Mouse (Mus musculus) neural tube, embryonic 14.5 days (tissue): ENCODE data around the gene Hjurp. TPM values are rescaled to one million over a fixed set of nuclear protein-coding genes. Genes with fewer than 3 reads are reported as not detected.

ENCODE experiments used
- ATAC-seq: fragments of 200-750 bp; cut with Nextera tagmentation; 2 replicates; pipeline ENCODE4 v1.8.0; 2017; ENCODE audit warnings: low read depth, mild to moderate bottlenecking, moderate TSS enrichment, moderate library complexity
- H3K27ac ChIP-seq: fragments of 300-500 bp; sonication (generic); 2 replicates; pipeline ENCODE4 v1.5.1; 2014; ENCODE audit warnings: low read depth, mild to moderate bottlenecking, control low read depth, low read length, moderate library complexity, mixed read lengths
- H3K27me3 ChIP-seq: fragments of 300-500 bp; sonication (generic); 2 replicates; pipeline ENCODE4 v1.6.1; 2014; ENCODE audit warnings: low read length; ENCODE audit not compliant: control insufficient read depth, insufficient read depth
- H3K36me3 ChIP-seq: fragments of 300-500 bp; sonication (generic); 2 replicates; pipeline ENCODE4 v1.6.1; 2014; ENCODE audit warnings: low read length, mixed read lengths; ENCODE audit not compliant: control insufficient read depth, insufficient read depth
- H3K4me1 ChIP-seq: fragments of 300-500 bp; sonication (generic); 2 replicates; pipeline ENCODE4 v1.6.1; 2014; ENCODE audit warnings: low read length; ENCODE audit not compliant: control insufficient read depth, insufficient read depth
- H3K4me2 ChIP-seq: fragments of 300-500 bp; sonication (generic); 2 replicates; pipeline ENCODE4 v1.6.1; 2014; ENCODE audit warnings: mild to moderate bottlenecking, low read depth, low read length, control low read depth
- H3K4me3 ChIP-seq: fragments of 300-500 bp; sonication (generic); 2 replicates; pipeline ENCODE4 v1.5.1; 2014; ENCODE audit warnings: low read depth, low read length, control low read depth, mixed read lengths
- H3K9ac ChIP-seq: fragments of 300-500 bp; sonication (generic); replicated peaks from 2 replicates; pipeline ENCODE4 v1.6.1; 2014; ENCODE audit warnings: low read depth, mild to moderate bottlenecking, control low read depth, low read length, mixed read lengths
- H3K9me3 ChIP-seq: fragments of 300-500 bp; sonication (generic); 2 replicates; pipeline ENCODE4 v1.6.1; 2016; ENCODE audit warnings: low read length; ENCODE audit not compliant: control insufficient read depth
- WGBS: fragments of 180-500 bp; shearing (Covaris S2); extraction: QIAGEN DNeasy Blood & Tissue Kit; methylation state at CpG from one replicate; pipeline ENCODE4 v1.1.7; 2014; 5-methylcytosine and 5-hydroxymethylcytosine counted together
- polyA plus RNA-seq: library from polyadenylated mRNA; unstranded; fragments of >200 nt; fragmentation: Nextera tagmentation; extraction: Ambion mirVana; gene quantifications from 2 replicates; pipeline ENCODE4 v1.2.1, GENCODE M21; 2014

Hjurp gene
- polyA plus RNA-seq, 1 experiment from 2014 or later, result 55.8 TPM

DNA sequence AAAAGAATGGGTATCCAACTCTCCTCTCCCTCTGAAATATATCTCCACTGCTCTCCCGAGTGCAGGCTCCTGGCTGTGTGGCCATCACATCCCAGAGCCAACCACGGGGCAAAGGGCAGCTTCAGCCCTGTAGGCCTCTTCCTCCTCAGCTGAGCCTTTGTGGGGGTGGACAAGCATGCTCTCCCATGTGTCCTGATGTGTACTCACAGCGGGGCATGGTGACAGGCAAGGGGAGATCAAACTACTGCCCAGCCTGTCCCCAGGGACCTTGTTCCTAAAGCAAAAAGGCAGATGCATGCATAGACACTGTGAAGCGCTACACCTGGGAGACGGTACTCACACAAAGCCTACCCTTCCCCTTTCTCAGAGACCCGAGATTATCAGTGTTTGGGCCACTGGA is 17.3 kb downstream of the Hjurp start:
- Histone ChIP-seq H3K4me3 (no peak overlapping the region), H3K27me3 (no peaks in the 10 kb centered on the region), H3K4me1 (no peaks in the 10 kb centered on the region), H3K36me3 (peaks cover 38% of the 10 kb centered on the region), H3K9me3 (peaks cover 31% of the 10 kb centered on the region), H3K9ac (no peak overlapping the region), H3K27ac (no peak overlapping the region), H3K4me2 (no peak overlapping the region)
- 77% methylated on average over 6 of the region's 6 CpGs for WGBS
- peak; percentile 9 for ATAC-seq

DNA sequence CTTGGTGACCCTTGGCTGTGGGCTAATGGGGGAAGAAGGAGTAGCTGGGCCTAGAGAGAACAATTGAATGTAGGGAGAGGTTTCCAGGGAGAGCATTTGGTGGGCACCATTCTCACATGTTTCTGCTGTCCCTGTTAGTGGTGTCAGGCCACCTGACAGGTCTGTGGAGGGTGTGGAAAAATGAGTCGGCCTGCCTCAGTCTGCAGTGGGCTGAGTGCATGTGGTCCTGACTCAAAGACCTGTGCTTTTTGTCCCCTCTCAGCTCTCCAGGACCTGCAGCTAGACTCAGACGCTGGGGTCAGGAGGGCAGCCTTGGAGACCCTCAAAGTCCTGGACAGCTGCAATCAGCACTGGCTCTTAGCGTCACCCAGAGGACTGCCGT is 17.8 kb downstream of the Hjurp start:
- Histone ChIP-seq H3K9ac (no peak overlapping the region), H3K9me3 (peaks cover 36% of the 10 kb centered on the region), H3K4me2 (no peak overlapping the region), H3K27ac (no peak overlapping the region), H3K4me1 (no peaks in the 10 kb centered on the region), H3K4me3 (no peak overlapping the region), H3K27me3 (no peaks in the 10 kb centered on the region), H3K36me3 (peaks cover 33% of the 10 kb centered on the region)
- 79% methylated on average over 4 of the region's 4 CpGs for WGBS
- ATAC-seq, result peak; percentile 2; the same call in 1 of the 2 replicates

DNA sequence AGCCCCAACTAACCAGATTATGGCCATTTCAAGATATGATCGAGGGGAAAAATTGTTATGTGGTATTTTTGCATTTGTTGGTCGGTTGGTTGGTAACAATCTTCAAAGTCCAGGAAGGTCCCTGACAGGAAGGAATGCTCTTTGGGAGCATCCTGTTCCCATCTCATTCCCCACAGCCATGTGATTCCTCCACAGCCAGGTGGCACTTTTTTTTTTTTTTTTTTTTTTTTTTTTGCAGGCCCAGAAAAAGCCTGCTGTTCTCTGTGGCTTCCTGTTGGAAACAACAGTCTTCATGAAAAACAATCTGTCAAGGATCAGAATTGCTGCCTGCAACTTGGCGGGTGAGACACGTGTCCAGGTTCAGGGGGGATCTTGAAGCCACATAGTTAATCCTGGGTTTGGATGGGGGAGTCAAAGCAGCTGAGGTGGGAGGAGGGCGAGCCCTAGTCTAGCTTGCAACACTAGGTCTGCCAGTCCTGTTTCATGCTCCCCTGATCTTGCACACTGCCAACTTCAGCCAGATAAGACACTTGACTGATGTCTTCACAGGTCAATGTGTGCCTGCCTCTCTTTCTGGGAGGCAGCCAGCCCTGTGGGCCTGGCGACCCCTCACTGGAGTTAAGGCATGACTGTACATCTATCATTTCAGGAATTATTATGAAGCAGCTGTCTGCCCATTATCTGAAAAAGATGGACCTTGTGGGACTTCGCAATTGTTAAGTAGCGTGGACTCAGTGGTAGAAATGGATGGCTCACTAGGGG is 18.4 kb downstream of the Hjurp start:
- H3K4me1 ChIP-seq, result no peaks in the 10 kb centered on the region
- H3K36me3 ChIP-seq, result peaks cover 27% of the 10 kb centered on the region
- no peak overlapping the region for H3K9ac ChIP-seq
- H3K9me3 ChIP-seq, result peaks cover 40% of the 10 kb centered on the region
- peak; percentile 4; the same call in 1 of the 2 replicates for ATAC-seq
- WGBS, result 77% methylated on average over 8 of the region's 8 CpGs
- no peaks in the 10 kb centered on the region for H3K27me3 ChIP-seq
- H3K4me2 ChIP-seq, result no peak overlapping the region
- no peak overlapping the region for H3K4me3 ChIP-seq
- H3K27ac ChIP-seq, result no peak overlapping the region

DNA sequence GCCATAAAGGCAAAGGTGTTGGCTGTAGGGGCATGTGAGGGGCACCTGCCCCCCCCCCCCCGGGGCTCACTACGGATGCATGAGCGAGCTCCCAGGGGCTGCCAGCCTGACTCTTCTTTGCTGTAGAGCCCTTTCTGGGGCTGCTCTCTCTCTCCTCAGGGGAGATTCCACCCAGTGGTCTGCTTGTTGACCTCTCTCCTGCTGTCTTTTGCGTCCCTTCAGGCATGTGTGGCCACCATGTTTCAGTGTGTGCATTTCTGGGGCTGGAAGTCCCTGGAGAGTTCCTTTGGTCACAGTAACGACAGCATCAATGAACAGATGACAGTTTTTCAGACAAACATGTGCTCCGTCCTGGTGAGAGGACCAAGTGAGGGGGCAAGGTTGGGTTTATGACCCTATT is 19.1 kb downstream of the Hjurp start:
- WGBS, result 69% methylated on average over 6 of the region's 6 CpGs
- no peak for ATAC-seq
- H3K4me1 ChIP-seq, result no peaks in the 10 kb centered on the region
- H3K4me2 ChIP-seq, result no peak overlapping the region
- no peaks in the 10 kb centered on the region for H3K27me3 ChIP-seq
- no peak overlapping the region for H3K9ac ChIP-seq
- H3K36me3 ChIP-seq, result peaks cover 20% of the 10 kb centered on the region
- H3K27ac ChIP-seq, result no peak overlapping the region
- peaks cover 45% of the 10 kb centered on the region for H3K9me3 ChIP-seq
- H3K4me3 ChIP-seq, result no peak overlapping the region

DNA sequence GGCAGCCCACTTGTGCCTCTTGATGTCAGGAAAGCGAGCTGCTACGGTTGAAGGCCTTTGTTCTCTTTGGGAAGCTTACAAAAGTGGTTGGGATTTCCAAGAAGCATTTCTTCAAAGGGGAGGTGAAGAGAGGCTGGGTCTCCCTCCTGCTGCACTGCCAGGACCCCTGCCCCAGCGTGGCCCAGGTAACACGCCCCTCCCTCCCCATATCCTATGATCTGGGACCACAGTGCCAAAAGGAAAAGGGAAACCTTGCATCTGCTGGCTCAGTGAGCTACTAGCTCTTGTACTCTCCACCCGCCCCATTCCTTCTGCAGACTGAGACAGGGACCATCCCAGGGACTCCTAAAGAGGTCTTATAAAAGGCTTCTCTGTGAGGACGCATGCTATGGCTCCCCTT is 19.8 kb downstream of the Hjurp start:
- WGBS, result 84% methylated on average over 6 of the region's 6 CpGs
- no peak overlapping the region for H3K9ac ChIP-seq
- ATAC-seq, result no peak

DNA sequence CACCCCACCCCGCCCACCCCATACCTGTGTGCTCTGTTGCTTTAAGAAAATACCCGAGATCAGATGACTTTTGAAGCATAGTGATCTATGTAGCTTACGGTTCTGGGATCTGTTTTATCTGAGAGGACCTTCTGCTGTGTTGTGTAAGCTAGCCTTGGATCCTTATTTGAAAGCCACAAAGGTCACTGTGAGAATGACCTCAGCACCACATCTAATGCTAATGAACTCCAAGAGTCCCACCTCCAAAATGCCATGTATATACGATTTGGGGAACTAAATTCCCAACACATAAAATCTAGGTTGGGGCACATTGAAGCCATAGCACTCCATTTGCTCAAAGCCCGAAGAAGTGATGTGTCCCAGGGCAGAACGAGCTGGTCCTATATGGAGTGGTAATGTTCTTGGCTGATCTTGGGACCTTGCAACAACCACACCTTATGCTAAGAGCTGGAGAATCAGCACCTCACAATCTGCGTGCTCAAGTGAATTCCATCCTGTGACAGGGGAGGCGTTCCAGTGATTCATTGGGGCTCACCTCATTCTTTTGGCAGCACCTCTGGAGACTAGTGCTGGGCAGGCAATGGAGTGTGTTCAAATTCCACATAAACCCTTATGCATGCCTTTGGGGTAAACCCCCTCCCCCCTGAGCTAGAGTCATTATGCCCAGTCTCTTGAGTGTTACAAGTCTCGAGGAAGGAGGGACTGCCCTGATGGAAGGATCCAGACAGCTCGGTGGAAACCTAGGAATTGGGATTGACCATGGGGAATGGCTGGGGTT is 20.4 kb downstream of the Hjurp start:
- no peak for ATAC-seq
- Histone ChIP-seq H3K4me3 (no peak overlapping the region), H3K4me2 (no peak overlapping the region), H3K9me3 (peaks cover 54% of the 10 kb centered on the region), H3K36me3 (0 out of 2 replicates have a peak, but pooled peaks cover 9% of the 10 kb centered on the region), H3K4me1 (no peaks in the 10 kb centered on the region), H3K27me3 (no peaks in the 10 kb centered on the region), H3K9ac (no peak overlapping the region), H3K27ac (no peak overlapping the region)
- 81% methylated on average over 10 of the region's 10 CpGs for WGBS

More for the DNA sequence above, 19.8 kb downstream of the Hjurp start:
- Histone ChIP-seq H3K36me3 (peaks cover 13% of the 10 kb centered on the region), H3K4me3 (no peak overlapping the region), H3K27me3 (no peaks in the 10 kb centered on the region), H3K4me1 (no peaks in the 10 kb centered on the region), H3K27ac (no peak overlapping the region), H3K9me3 (peaks cover 48% of the 10 kb centered on the region), H3K4me2 (no peak overlapping the region)

DNA sequence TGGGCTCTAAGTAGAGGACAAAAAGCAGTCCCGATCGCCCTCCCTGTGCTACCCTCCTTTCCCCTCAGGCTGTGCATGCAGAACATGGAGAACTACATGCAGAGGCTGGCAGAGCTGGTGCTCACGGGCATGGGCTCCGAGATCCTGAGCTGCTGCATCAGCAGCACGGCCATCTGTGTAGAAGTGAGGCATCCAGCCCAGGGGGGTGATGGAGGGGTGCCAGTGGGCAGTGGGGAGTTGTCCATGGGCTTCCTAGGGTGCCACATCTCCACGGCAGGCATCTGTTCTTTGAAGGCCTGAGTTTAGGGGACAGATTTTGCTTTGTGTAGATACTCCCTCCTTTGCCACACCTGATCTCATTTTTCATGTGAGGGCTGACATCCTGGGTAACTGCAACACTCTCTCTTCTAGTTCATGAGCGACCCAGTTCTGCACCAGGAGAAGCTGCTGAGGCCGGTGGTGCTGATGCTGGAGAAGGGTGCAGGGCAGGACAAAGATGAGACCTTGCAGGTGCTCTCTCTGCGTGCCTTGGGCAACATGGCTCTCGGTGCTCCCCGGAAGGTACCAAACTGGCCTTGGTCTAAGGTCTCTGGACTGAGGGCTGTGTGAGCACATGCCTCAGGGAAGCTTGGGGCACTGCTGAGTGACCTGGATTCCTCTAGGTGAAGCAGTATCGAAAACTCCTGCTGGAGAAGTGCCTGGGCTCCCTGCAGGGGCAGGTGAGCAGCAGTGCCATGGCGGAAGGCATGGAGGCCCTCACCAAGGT is 21.3 kb downstream of the Hjurp start:
- 81% methylated on average over 13 of the region's 13 CpGs for WGBS
- 0 out of 2 replicates have a peak, but pooled peaks cover 9% of the 10 kb centered on the region for H3K36me3 ChIP-seq
- H3K27me3 ChIP-seq, result no peaks in the 10 kb centered on the region
- ATAC-seq, result no peak
- H3K9me3 ChIP-seq, result peaks cover 58% of the 10 kb centered on the region
- no peak overlapping the region for H3K9ac ChIP-seq
- no peak overlapping the region for H3K27ac ChIP-seq
- H3K4me3 ChIP-seq, result no peak overlapping the region
- no peak overlapping the region for H3K4me2 ChIP-seq
- no peaks in the 10 kb centered on the region for H3K4me1 ChIP-seq

DNA sequence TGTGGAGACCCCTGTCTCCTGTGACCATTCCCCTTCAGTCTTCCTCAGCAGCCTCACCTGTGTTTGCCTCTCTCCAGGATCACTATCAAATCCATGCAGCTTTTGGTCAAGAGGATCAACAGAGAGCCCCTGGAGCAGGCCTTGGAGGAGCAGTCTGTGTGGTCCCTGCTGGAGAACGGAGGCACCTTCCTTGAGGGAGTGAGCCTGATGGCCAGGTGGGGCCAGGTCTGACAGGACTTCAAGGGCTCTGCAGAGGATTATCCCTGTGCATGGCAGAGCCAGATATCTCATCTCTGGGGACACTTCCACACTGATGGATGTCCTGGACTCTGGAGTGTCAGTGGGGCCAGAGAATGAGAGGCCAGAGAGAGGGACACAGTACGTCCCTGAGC is 22.0 kb downstream of the Hjurp start:
- no peak overlapping the region for H3K4me3 ChIP-seq
- H3K4me2 ChIP-seq, result no peak overlapping the region
- 0 out of 2 replicates have a peak, but pooled peaks cover 3% of the 10 kb centered on the region for H3K36me3 ChIP-seq
- H3K27me3 ChIP-seq, result no peaks in the 10 kb centered on the region
- H3K9me3 ChIP-seq, result peaks cover 65% of the 10 kb centered on the region
- no peaks in the 10 kb centered on the region for H3K4me1 ChIP-seq
- no peak overlapping the region for H3K27ac ChIP-seq
- ATAC-seq, result no peak
- H3K9ac ChIP-seq, result no peak overlapping the region
- 59% methylated on average over 2 of the region's 2 CpGs for WGBS
